Mouse (Mus musculus) ovary, adult 2 months (tissue): Measurements from ENCODE around the gene Nudt22. TPM values are rescaled to one million over a fixed set of nuclear protein-coding genes. Genes with fewer than 3 reads are reported as not detected.

Experiments used
- polyA plus RNA-seq: library from polyadenylated mRNA; depleted of rRNA; stranded (reverse); fragments of >200 nt; gene quantifications from 2 replicates; pipeline ENCODE4 v1.2.3, GENCODE M21; 2012; rRNA removed

Gene Nudt22
- 59.8 and 60.4 TPM in 2 replicates for polyA plus RNA-seq

DNA sequence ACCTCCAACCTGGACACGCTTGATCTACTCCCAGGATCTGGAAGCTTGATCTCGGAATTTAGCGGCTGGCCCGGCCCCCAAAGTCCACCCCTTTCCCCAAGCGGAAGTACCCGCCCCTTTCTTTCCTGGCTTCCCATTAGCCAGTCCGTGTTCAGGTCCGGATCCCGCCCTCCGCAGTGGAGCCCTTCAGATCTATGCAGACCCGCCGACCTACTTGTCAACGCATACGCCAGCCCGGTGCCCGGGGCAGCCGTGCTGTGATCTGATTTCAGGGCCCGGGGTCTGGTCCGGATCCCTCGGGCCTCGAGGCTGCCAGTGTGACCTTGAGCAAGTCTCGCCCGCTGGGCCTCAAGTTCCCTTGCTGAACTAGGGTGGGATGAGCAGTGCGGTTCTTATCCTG is at the start of gene Nudt22, which contains the start of gene Trpt1:
TSS of gene Nudt22 (minus strand) at position 112 of the 400 bp plus-strand sequence.
TSS of gene Trpt1 (plus strand) at position 126 of the 400 bp plus-strand sequence.

DNA sequence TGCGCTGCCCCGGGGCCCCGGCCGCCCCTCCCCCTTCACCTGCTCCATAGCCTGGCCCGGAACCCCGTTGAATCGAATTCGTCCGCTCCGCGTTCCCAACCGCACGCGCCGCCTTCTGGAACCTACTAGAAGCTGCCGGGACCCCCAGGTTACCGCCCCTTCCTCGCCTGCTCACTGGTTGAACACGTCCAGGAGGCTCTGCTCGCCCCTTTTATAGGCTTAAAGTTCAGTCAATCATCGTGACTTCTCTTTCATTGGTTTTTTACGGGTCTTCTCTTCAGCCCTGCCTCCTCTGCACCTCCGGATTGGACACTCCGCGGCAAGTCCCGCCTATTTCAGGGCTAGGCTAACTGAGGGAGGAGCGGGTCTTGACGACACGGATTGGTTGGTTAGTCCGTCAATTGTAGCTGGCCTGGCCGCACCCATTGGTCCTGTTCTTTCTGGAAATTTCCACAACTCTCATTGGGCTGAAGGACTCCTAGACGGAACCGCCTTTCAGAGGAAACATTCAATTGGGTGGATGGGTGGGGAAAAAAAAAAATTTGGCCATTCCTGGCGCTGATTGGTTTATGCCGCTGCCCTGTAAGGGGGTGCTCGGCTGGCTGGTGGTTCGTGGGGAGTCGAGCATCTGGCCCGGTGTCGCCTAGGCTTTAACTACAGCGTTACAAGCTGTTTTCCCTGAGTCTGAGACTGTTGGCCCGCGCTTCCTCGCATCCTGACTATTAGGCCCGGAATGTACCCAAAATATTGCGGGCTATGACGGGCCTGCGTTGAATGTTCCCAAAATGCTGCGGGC is 44.1 kb upstream of the Nudt22 start, which contains the start of gene Stip1:
TSS of gene Stip1 (minus strand) at position 127 of the 796 bp plus-strand sequence.

DNA sequence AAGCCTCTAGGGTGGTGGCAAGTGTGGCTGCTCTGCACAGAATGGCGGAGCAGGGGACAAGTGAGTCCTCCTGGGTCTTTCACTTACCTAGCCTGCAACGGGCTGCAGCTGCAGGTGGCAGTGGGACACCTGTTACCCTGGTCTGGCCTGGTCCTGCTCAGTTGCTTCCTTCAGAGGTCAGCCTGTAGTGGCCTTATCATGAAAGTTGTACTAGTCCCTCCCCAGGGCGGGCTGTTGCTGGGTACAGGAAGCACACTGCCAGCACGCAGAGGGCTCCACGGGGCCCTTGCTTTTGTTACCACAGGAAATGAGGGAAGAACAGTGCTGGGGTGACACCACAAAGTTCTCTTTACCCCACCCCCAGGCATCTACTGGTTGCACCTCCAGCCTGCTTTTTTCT is 23.3 kb upstream of the Nudt22 start, which contains the start of gene Fermt3:
TSS of gene Fermt3 (minus strand) at position 279 of the 400 bp plus-strand sequence.

DNA sequence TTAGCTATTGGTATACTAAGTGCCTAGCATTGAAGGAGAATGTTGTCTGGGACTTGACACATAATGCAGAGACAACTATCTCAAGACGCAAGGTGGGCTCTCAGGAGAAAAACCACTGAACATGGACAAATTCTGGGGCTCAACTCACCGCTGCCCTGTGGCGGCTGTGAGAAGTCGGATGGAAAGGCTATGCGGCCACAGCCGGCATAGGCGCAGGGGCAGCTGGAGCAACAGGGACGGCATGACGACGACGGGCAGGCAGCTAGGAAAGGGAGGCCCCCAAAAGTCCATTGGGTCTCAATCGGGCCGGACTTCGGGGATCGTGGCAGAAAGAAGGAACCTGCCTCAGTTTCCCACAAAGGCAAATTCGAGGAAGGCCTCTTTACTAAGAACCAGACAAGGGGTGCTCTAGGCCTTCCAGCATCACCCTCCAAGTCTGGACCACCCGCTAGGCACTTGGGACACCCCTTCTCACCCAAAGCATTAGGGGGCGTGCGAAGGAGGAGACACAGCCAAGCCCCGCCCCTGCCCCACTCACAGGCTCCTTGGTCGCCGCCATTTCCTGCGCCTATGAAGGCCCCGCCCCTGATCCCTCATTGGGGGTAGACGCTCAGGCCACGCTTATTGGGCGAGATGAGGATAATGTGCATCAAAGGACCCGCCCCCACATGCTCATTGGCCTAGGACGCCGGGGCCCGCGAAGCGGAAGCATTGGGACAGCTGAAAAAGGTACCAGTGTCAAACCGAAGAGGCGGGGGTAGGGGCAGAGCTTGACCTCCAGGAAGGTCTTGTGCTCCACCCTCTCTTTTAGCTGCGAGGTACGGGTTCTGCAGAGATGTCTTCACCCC is 3.7 kb downstream of the Nudt22 start, which contains the start of gene Dnajc4:
TSS of gene Dnajc4 (minus strand) at position 562 of the 848 bp plus-strand sequence.

DNA sequence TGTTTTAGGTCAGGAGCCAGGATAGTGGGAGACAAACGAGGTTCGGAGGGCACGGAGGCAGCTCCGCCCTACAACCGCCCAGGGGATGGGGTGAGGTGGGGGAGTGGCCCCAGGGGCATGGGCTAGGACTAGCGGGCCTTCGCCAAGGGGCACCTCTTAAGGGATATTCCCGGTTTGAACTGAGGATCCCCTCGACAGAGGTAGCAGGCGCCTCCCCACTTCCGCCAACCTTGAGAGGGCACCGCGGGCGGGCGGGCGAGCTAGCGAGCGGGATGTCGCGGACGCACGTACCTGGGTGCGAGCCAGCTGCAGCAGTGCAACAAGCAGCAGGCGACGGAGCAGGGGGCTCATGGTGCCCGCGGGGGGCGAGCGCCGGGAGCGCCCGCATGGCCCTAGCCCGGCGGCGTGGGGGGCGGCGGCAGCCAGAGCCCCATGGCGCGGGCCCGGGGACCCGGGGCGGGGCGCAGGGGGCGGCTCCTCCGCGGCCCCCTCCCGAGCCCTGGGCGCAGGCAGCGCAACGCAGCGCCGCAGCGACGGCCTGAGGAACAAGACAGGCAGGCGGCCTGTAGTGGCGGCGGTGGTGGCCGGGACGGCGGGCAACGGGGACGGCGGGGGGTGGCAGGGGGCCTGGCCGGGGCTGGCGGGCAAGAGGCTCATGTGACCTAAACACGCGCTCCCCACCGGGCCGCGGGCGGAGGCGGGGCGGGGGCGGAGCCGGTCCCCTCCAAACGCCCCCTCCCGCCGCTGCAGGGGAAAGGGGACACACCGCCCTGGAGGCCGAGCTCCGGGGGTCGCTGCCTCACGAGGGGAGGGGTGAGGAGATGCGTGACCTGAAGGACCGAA is 8.6 kb downstream of the Nudt22 start, which contains the start of gene Vegfb:
TSS of gene Vegfb (minus strand) at position 591 of the 843 bp plus-strand sequence.

DNA sequence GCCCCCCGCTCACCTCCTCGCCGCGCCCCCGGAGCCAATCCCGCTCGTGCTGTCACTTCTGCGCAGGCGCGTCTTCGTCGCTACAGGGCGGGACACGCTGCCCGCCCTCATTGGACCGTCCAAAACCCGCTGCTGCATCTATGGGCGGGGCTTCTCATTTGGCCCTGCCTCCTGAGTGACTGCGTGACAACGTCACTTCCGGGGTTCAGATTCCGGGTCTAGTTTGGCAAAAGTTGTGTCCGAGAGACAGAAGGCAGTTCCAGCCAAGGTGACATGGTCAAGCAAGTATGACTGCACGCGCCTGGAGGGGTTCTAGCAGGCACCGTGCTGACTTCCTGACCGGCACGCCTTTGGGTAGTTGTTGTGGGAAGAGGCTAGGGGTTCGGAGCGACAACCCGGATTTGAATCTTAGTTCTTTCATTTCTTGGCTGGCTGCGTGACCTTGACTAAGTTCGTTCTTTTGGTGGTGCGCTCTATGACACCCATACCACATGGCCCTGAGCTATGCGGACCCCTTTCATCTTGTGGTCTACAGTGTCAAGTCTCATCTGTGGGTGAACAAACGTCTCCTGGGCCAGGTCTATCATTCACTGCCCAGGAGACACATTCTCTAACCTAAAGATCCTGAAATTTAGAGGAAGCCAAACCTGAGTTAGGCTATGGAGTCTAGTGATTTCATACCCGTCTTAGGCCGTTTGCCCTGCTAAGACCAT is 15.4 kb downstream of the Nudt22 start, which contains the start of gene Fkbp2:
TSS of gene Fkbp2 (minus strand) at position 121 of the 713 bp plus-strand sequence.

DNA sequence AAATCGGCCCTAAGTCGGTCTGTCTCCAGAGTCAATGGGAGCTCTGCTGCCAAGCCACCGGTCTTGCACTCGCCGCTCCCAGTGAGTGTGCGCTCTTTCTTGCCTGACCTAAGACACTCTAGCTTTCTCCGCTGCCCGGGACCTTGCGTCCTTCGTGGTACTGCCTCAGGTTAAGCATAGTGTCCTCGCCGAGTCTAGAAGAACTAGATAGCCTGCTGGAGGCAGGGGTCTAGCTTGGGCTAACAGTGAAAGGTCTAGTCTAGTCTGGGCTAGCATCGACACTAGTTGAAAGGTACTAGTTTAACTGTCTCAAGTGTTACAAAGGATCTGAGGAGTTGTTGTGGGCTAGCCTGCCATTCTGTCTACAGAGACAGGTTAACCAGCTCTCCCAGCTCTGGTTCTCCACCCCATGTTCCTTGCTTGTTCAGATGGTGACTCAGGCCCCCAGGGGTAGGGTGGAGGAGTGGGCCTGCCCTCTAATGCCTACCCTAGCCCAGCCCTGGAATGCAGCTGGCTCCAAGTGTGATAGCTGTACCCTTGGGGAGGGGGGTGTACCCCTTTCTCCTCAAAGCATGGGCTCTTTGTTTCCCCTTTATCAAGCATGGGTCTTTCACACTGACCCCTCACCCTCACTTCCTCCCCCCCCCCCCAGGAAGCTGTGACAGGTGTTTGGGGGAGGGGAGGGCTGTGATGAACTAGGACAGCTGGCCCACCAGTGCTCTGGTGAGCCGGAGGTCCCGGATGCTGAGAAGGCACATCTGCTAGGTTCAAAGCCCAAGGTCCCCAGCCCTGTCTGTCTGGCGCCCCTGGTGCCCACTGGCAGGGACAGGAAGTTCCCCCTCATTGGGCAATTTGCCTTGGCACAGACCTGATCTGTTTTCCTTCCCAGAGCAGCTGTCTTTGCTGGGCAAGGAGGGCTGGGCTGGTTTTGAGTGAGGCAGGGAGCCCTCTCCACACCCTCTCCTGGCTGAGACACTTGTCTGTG is 20.1 kb downstream of the Nudt22 start, which contains the start of gene Plcb3:
TSS of gene Plcb3 (minus strand) at position 934 of the 985 bp plus-strand sequence.

DNA sequence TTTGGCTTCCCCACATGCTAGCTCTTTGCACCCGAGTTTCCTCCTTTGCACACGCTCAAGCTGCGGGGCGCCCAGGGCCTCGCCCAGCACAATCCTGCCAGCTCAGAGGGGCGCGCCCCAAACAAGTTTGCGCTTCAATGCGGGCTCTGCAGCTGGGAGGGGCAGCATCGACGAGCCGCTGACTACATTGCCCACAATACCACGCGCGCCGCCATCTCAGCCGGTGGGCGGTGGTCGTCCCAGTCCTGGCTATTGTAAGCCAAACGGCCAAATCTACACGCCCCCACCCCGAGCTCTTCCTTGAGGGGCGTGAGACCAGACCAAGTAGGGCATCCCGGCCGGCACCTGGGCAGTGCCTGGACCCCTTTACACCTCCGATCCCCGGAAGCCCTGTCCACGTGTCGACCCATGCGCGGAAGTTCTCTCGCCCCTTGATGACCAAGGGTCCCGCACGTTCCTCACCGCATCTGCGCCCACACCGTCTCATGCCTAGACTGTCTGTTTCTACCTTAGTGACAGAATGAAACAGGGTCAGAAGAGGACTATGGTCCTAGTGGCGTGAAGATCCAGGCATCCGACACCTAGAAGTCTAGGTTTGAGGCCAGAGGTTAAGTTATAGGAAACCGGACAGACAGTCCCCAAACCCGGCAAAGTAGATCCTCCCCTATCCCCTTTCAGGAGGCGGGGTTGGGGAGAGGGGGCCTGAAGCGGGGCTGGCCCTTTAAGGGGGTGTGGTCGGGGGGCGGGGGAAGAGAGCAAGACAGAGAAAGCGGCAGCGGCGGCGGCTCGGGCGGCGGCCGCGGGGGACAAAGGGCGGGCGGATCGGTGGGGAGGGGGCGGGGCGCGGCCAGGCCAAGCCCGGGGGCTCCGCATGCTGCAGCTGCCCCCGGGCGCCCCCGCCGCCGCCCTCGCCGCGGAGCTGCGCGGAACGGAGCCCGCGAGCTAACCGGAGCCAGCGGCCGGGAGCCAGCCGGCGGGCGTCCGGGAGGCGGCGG is 21.4 kb downstream of the Nudt22 start, which contains the start of gene Ppp1r14b:
TSS of gene Ppp1r14b (plus strand) at position 758 of the 995 bp plus-strand sequence.

Other genes starting within 250 kb of the Nudt22 start
- 48.4 and 58.2 TPM in 2 replicates for gene Rps6ka4, start 155.5 kb downstream of the Nudt22 start, polyA plus RNA-seq
- gene Ccdc88b, start 137.9 kb downstream of the Nudt22 start, polyA plus RNA-seq = 9.2 and 14.4 TPM in 2 replicates
- 136 and 165 TPM in 2 replicates for gene Trmt112, start 86.4 kb downstream of the Nudt22 start, polyA plus RNA-seq
- 81.1 and 89.3 TPM in 2 replicates for gene Prdx5, start 86.0 kb downstream of the Nudt22 start, polyA plus RNA-seq
- gene Esrra, start 74.3 kb downstream of the Nudt22 start, polyA plus RNA-seq = 41.5 and 54.3 TPM in 2 replicates
- 0.67 and 0.96 TPM in 2 replicates for gene Catsperz, start 70.7 kb downstream of the Nudt22 start, polyA plus RNA-seq
- gene Kcnk4, start 61.6 kb downstream of the Nudt22 start, polyA plus RNA-seq = 0.31 and 0.43 TPM in 2 replicates
- gene Bad, start 54.3 kb downstream of the Nudt22 start, polyA plus RNA-seq = 110 and 113 TPM in 2 replicates
- 149 and 153 TPM in 2 replicates for gene Gpr137, start 53.6 kb downstream of the Nudt22 start, polyA plus RNA-seq
- 195 and 257 TPM in 2 replicates for gene Ppp1r14b, start 21.1 kb downstream of the Nudt22 start, polyA plus RNA-seq
- gene Plcb3, start 19.6 kb downstream of the Nudt22 start, polyA plus RNA-seq = 124 and 128 TPM in 2 replicates
- gene Fkbp2, start 15.6 kb downstream of the Nudt22 start, polyA plus RNA-seq = 38.2 and 48.3 TPM in 2 replicates
- gene Vegfb, start 8.5 kb downstream of the Nudt22 start, polyA plus RNA-seq = 69.8 and 79.7 TPM in 2 replicates
- 42.1 and 55.2 TPM in 2 replicates for gene Dnajc4, start 3.5 kb downstream of the Nudt22 start, polyA plus RNA-seq
- 12.4 TPM in 2 replicates for gene Trpt1, start within 50 bp of the Nudt22 start, polyA plus RNA-seq
- 12.7 and 13.1 TPM in 2 replicates for gene Fermt3, start 23.4 kb upstream of the Nudt22 start, polyA plus RNA-seq
- 63.8 and 71.7 TPM in 2 replicates for gene Stip1, start 43.9 kb upstream of the Nudt22 start, polyA plus RNA-seq
- gene Macrod1, start 60.7 kb upstream of the Nudt22 start, polyA plus RNA-seq = 50.2 and 54.3 TPM in 2 replicates
- 5.2 and 5.6 TPM in 2 replicates for gene Flrt1, start 109.6 kb upstream of the Nudt22 start, polyA plus RNA-seq
- 174 and 216 TPM in 2 replicates for gene Otub1, start 210.2 kb upstream of the Nudt22 start, polyA plus RNA-seq
- 2,339 and 2,765 TPM in 2 replicates for gene Cox8a, start 221.5 kb upstream of the Nudt22 start, polyA plus RNA-seq
- gene Naa40, start 245.1 kb upstream of the Nudt22 start, polyA plus RNA-seq = 25.1 and 35.6 TPM in 2 replicates